Mouse (Mus musculus): ENCODE data around the gene Dr1.
"Not testable (repeated sequence)": the region's sequence is repeated elsewhere in the genome, so short reads cannot be mapped to it uniquely, and the experiment has no call there.

Dr1 gene

GRCm38 (mm10) chr5:108268127-108269062 lies at the start of gene Dr1:
TSS of gene Dr1 (plus strand) at chr5:108268897.
- in situ Hi-C loops (cut with MboI, MseI): no loop called here

GRCm38 (mm10) chr5:108224077-108224476 lies 44.6 kb upstream of the Dr1 start:
- in situ Hi-C loops (cut with MboI, MseI): no loop called here

GRCm38 (mm10) chr5:108226159-108226558 lies 42.5 kb upstream of the Dr1 start:
- in situ Hi-C loops (cut with MboI, MseI): no loop called here

GRCm38 (mm10) chr5:108246314-108246765 lies 22.4 kb upstream of the Dr1 start:
- in situ Hi-C loops (cut with MboI, MseI): no loop called here

- in situ Hi-C loops (cut with MboI, MseI): loop anchor here (5.0 to 10.0 kb wide), 2 partner anchors 53 to 1315 kb away; no protein-coding TSS in a partner anchor
Observed at GRCm38 (mm10) chr5:108250033-108250432, 18.7 kb upstream of the Dr1 start.

- in situ Hi-C loops (cut with MboI, MseI): loop anchor here (10.0 kb wide), 1 partner anchor 1310 kb away; no protein-coding TSS in a partner anchor
Observed at GRCm38 (mm10) chr5:108255259-108255658, 13.4 kb upstream of the Dr1 start.

DNA sequence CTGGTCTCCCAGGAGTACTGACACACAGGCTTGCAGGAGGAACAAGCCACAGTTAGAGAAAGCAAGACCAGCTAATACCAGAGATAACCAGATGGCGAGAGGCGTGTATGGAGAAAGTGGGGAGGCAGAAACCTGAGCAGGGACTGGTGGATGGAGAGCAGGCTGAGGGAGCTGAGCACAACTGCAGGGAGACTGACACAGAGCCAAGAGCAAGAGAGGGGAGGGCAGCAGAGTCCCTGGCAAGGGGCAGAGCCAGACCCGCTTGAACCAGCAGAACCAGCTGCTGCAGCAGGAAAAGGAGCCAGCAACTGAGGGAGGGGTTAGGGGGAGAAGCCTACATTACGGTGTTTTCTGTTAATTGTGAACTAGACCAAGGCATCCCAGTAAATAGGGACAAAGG lies 6.0 kb upstream of the Dr1 start:
- in situ Hi-C loops (cut with MboI, MseI): no loop called here

- in situ Hi-C loops (cut with MboI, MseI): not testable (repeated sequence)
Observed at GRCm38 (mm10) chr5:108263785-108264184, 4.9 kb upstream of the Dr1 start.

DNA sequence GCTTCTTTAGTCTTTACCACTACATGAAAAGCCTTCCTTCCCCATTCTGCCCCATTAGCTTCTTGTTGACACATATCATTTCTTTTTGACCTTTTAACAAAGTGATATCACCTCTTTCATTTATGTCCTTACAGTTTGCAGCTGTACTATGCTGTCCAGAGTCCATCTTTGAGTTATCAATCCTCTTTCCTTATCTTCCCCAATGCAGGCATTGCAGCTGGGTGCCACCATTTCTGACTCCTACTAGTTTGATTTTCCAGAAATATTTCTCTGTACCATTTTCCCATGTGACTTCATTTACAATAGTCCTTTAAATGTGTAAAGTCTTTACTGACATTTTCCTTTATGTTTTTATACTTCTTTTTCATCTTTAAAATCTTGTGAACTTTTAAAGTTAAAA lies 1.7 kb upstream of the Dr1 start:
- in situ Hi-C loops (cut with MboI, MseI): no loop called here

GRCm38 (mm10) chr5:108269063-108269810 lies 540 bp downstream of the Dr1 start:
- in situ Hi-C loops (cut with MboI, MseI): no loop called here

DNA sequence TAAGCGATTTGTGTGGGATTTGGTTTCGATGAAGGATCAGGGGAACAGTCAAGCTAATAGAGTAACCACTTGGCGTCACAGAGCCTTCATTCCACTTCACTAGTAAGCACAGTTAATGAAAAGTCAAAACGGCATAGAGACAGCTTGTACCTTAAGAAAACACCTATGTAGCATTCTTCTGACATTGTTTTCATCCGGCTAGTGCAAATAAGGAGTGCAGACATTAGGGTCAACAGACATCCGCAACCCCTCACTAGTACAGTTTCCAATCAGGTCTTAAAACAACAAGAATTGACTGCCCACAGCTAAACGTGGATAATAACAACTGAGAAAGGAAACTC lies 1.1 kb downstream of the Dr1 start:
- in situ Hi-C loops (cut with MboI, MseI): no loop called here

DNA sequence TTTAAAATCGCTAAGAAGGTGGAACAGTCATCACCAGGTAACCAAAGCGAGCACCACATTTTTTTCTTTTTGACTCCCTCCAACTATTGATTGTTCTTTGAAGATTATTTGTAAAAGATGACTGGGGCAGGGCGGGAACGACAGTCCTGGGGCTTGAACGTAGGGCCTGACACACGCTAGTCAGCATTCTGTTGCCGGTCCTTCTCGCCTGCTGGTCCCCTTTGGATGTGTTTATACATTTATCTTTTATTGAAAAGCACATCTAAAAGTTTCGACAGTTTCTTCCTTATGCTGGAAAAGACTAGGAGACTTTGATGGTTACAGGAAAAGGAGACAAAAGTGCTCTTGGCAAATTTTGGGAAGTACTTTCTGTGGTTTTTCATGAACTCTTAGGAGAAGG lies 1.7 kb downstream of the Dr1 start:
- in situ Hi-C loops (cut with MboI, MseI): no loop called here

- in situ Hi-C loops (cut with MboI, MseI): not testable (repeated sequence)
Observed at GRCm38 (mm10) chr5:108271345-108271744, 2.6 kb downstream of the Dr1 start.

- in situ Hi-C loops (cut with MboI, MseI): no loop called here
Observed at GRCm38 (mm10) chr5:108286957-108287356, 18.3 kb downstream of the Dr1 start.

GRCm38 (mm10) chr5:108301567-108301966 lies 32.9 kb downstream of the Dr1 start:
- in situ Hi-C loops (cut with MboI, MseI): no loop called here

DNA sequence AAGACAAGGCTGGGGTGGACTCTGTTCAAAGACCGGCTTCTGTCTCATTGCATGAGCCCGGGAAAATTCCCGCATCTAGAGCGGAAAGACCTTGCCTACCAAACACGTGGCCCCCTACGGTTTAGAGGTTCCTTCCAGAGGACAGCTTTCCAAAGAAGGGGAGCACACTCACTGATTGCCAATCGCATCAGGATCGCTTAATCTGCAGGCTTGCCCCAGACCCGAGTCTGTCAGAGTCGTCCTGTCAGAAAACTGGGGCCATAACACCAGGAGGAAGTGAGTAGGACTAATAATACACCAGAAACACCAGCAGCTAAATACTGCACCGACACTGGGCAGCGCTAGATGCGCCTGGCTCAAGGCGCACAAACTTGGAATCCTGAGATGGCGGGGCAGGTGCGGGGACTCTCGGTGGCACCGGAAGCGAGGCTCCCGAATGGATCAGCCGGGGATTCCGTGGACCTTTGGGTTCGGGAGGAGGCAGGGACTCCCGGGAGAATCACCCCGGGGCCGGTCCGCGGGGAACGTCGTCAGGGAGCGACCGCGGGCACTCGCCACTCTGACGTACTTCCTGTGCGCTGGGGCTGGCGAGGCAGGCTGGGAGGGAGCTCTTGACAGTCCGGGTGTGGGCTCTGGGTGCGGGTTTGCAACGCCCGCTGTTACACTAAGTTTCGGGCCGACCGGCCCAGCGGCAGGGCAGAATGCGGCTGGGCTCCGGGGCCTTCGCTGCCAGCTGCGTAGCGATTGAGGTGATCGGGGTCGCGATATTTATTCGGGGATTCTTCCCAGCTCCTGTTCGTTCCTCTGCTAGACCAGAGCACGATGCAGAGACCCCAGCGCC lies 43.7 kb downstream of the Dr1 start, which contains the start of gene Pigg:
Gene Pigg, plus strand, starts transcription at position 386 of the 841 bp plus-strand sequence.
- in situ Hi-C loops (cut with MboI, MseI): no loop called here

DNA sequence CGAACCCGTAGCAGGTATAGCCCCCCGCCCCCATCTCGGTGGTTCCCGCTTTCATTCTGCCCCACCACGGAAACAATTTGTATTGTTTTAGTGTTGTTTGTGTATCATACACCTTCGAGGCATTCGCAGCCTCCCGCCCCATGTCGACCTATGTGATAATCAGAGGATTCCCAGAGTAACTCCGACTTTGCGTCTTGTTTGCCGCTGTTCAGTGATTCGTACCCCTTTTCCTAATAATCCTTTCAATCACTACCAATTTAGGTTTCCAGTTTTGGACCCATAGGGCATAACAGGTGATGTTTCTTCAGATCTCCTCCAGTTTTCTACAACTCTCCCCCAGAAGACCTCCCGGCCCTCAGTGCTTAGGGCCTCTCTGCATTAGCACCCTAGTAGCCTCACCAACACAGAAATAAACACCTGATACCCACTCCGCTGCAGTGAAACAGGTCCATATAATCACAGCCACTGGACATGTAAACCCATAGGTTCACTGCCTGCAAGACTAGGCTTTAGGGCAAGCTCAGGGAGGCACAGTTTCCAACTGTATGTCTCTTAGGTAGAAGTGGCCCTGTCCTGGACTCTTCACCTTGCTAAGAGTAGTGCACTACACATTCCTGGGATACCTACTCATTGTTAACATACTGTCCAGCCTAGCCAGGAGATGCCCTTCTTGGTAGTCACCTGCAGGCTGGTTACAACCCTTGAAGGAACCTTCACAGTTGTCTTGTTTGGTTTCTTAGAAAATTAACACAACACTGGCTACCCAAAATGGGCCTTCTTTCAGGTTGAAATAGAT lies 44.6 kb downstream of the Dr1 start:
- in situ Hi-C loops (cut with MboI, MseI): no loop called here

All from T-helper 1 cell (primary cell).